Mouse (Mus musculus) hindbrain, embryonic 11.5 days (tissue): ENCODE results near the gene Nedd4. TPM values are rescaled to one million over a fixed set of nuclear protein-coding genes. Genes with fewer than 3 reads are reported as not detected.

Experiments used
- ATAC-seq: fragments of 200-750 bp; cut with Nextera tagmentation; 2 replicates; pipeline ENCODE4 v1.8.0; 2017; ENCODE audit warnings: mild to moderate bottlenecking, moderate TSS enrichment, moderate library complexity; ENCODE audit not compliant: low FRiP score
- DNase-seq: peaks from one replicate; pipeline ENCODE4 v3.0.0-alpha.2; 2015; ENCODE audit warnings: low spot score
- H3K27ac ChIP-seq: fragments of 300-500 bp; sonication (generic); 2 replicates; pipeline ENCODE4 v1.5.1; 2014; ENCODE audit warnings: mild to moderate bottlenecking, low read depth, low read length
- H3K27me3 ChIP-seq: fragments of 300-500 bp; sonication (generic); 2 replicates; pipeline ENCODE4 v1.6.1; 2014; ENCODE audit warnings: mild to moderate bottlenecking, low read length, moderate library complexity, mixed read lengths; ENCODE audit not compliant: control insufficient read depth, insufficient read depth
- H3K36me3 ChIP-seq: fragments of 300-500 bp; sonication (generic); 2 replicates; pipeline ENCODE4 v1.6.1; 2014; ENCODE audit warnings: mild to moderate bottlenecking, low read length, moderate library complexity, mixed read lengths; ENCODE audit not compliant: control insufficient read depth, insufficient read depth
- H3K4me1 ChIP-seq: fragments of 300-500 bp; sonication (generic); replicated peaks from 2 replicates; pipeline ENCODE4 v1.6.1; 2014; ENCODE audit warnings: low read length, mixed read lengths; ENCODE audit not compliant: control insufficient read depth, insufficient read depth
- H3K4me2 ChIP-seq: fragments of 300-500 bp; sonication (generic); replicated peaks from 2 replicates; pipeline ENCODE4 v1.6.1; 2014; ENCODE audit warnings: mild to moderate bottlenecking, low read depth, low read length
- H3K4me3 ChIP-seq: fragments of 300-500 bp; sonication (generic); 2 replicates; pipeline ENCODE4 v1.5.1; 2014; ENCODE audit warnings: low read depth, low read length
- H3K9ac ChIP-seq: fragments of 300-500 bp; sonication (generic); 2 replicates; pipeline ENCODE4 v1.6.1; 2014; ENCODE audit warnings: low read depth, low read length
- H3K9me3 ChIP-seq: fragments of 300-500 bp; sonication (generic); 2 replicates; pipeline ENCODE4 v1.6.1; 2016; ENCODE audit warnings: low read length; ENCODE audit not compliant: control insufficient read depth
- WGBS: fragments of 180-500 bp; shearing (Covaris S2); extraction: QIAGEN DNeasy Blood & Tissue Kit; methylation state at CpG from one replicate; pipeline ENCODE4 v1.1.7; 2014; 5-methylcytosine and 5-hydroxymethylcytosine counted together
- polyA plus RNA-seq: library from polyadenylated mRNA; unstranded; fragments of >200 nt; fragmentation: Nextera tagmentation; extraction: Ambion mirVana; gene quantifications from 2 replicates; pipeline ENCODE4 v1.2.1, GENCODE M21; 2014

Nedd4 gene
- polyA plus RNA-seq, 1 experiment from 2014 or later = 708 TPM

GRCm38 (mm10) chr9:72678771-72679170 is 16.6 kb downstream of the Nedd4 start:
- Histone ChIP-seq H3K4me3 (no peak overlapping the region), H3K27me3 (no peaks in the 10 kb centered on the region), H3K36me3 (peaks cover 27% of the 10 kb centered on the region), H3K27ac (no peak overlapping the region), H3K4me1 (no peaks in the 10 kb centered on the region), H3K4me2 (no peak overlapping the region), H3K9ac (no peak overlapping the region), H3K9me3 (no peaks in the 10 kb centered on the region)
- WGBS = 88% methylated on average over 4 of the region's 4 CpGs
- DNase-seq (no peak), ATAC-seq (no peak)

DNA sequence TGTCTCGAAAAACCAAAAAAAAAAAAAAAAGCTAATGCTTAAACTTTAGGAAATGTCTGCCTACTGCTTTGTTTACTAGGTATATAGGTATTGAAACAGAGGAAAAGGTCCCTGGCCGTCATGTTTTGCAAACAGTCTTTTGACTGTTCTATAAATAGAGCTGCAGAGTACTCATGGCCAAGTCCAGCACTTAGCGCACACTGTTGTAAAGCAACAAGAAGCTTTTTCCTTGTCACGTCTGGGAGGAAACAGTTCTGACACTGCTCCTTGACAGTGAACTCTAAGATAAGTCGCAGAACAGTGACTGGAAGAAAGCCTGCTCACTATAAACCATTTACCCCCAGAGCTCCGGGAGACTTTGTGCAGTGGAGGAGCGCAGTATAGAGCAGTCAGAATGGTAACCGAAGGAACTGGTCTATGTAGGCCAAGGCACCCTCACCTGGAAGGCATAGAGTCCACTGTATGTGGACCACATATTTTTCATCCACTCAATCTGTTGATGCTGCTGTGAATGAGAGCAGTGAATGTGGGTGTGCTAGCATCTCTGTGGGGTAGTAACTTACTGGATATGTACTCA is 19.6 kb downstream of the Nedd4 start:
- Histone ChIP-seq H3K27me3 (no peaks in the 10 kb centered on the region), H3K9me3 (no peaks in the 10 kb centered on the region), H3K27ac (no peak overlapping the region), H3K4me2 (no peak overlapping the region), H3K9ac (no peak overlapping the region), H3K36me3 (peaks cover 18% of the 10 kb centered on the region), H3K4me1 (no peaks in the 10 kb centered on the region), H3K4me3 (no peak overlapping the region)
- ATAC-seq (no peak), DNase-seq (no peak)
- WGBS = 94% methylated on average over 8 of the region's 8 CpGs

DNA sequence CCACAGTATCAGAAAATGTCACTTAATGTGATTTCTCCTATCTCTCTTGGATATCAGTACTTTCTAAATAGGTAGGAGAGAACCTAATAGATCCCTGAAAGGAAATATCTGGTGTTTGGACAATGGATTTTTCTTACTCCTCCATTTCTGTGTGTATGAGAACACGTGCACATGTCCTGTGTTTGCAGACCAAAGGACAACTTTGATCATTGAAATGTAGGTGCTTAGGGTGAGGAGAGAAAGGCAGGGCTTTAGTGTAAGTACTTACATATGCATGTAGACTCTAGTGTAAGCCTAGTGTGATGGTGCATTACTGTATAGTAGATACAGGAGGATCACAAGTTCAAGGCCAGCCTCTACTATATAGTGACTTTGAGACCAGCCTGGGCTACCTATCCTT is 21.1 kb downstream of the Nedd4 start:
- no peak overlapping the region for H3K4me3 ChIP-seq
- no peaks in the 10 kb centered on the region for H3K9me3 ChIP-seq
- H3K36me3 ChIP-seq = peaks cover 20% of the 10 kb centered on the region
- H3K4me1 ChIP-seq = no peaks in the 10 kb centered on the region
- 100% methylated on average over 1 of the region's 1 CpGs for WGBS
- H3K27ac ChIP-seq = no peak overlapping the region
- DNase-seq (no peak), ATAC-seq (no peak)
- no peaks in the 10 kb centered on the region for H3K27me3 ChIP-seq
- no peak overlapping the region for H3K9ac ChIP-seq
- no peak overlapping the region for H3K4me2 ChIP-seq

- Histone ChIP-seq H3K4me1 (no peaks in the 10 kb centered on the region), H3K36me3 (peaks cover 13% of the 10 kb centered on the region; the same call in 1 of the 2 replicates), H3K9ac (no peak overlapping the region), H3K9me3 (no peaks in the 10 kb centered on the region), H3K27ac (no peak overlapping the region), H3K4me2 (no peak overlapping the region), H3K4me3 (no peak overlapping the region), H3K27me3 (no peaks in the 10 kb centered on the region)
- DNase-seq = no peak
- 90% methylated on average over 4 of the region's 4 CpGs for WGBS
- no peak for ATAC-seq
Measured at GRCm38 (mm10) chr9:72685231-72685630, 23.1 kb downstream of the Nedd4 start.

- DNase-seq (no peak), ATAC-seq (no peak)
- H3K27me3 ChIP-seq = no peaks in the 10 kb centered on the region
- no peak overlapping the region for H3K4me3 ChIP-seq
- no peaks in the 10 kb centered on the region for H3K9me3 ChIP-seq
- H3K4me2 ChIP-seq = no peak overlapping the region
- H3K27ac ChIP-seq = no peak overlapping the region
- no peaks in the 10 kb centered on the region for H3K4me1 ChIP-seq
- no peak overlapping the region for H3K9ac ChIP-seq
- peaks cover 16% of the 10 kb centered on the region; the same call in 1 of the 2 replicates for H3K36me3 ChIP-seq
- 92% methylated on average over 4 of the region's 4 CpGs for WGBS
Measured at GRCm38 (mm10) chr9:72686506-72686905, 24.4 kb downstream of the Nedd4 start.

- no peaks in the 10 kb centered on the region for H3K9me3 ChIP-seq
- no peak overlapping the region for H3K4me2 ChIP-seq
- H3K27me3 ChIP-seq = no peaks in the 10 kb centered on the region
- H3K36me3 ChIP-seq = peaks cover 18% of the 10 kb centered on the region
- ATAC-seq = no peak
- no peak overlapping the region for H3K9ac ChIP-seq
- no peak overlapping the region for H3K27ac ChIP-seq
- no peak for DNase-seq
- H3K4me3 ChIP-seq = no peak overlapping the region
- H3K4me1 ChIP-seq = no peaks in the 10 kb centered on the region
- 89% methylated on average over 5 of the region's 5 CpGs for WGBS
Measured at GRCm38 (mm10) chr9:72689522-72689921, 27.4 kb downstream of the Nedd4 start.

- no peak for ATAC-seq
- Histone ChIP-seq H3K4me2 (no peak overlapping the region), H3K27me3 (no peaks in the 10 kb centered on the region), H3K4me3 (no peak overlapping the region), H3K9ac (no peak overlapping the region), H3K27ac (no peak overlapping the region), H3K4me1 (no peaks in the 10 kb centered on the region), H3K36me3 (peaks cover 18% of the 10 kb centered on the region), H3K9me3 (no peaks in the 10 kb centered on the region)
- WGBS = 69% methylated on average over 1 of the region's 1 CpGs
- DNase-seq = no peak
Measured at GRCm38 (mm10) chr9:72690811-72691210, 28.7 kb downstream of the Nedd4 start.

- no peak overlapping the region for H3K4me2 ChIP-seq
- 93% methylated on average over 5 of the region's 5 CpGs for WGBS
- DNase-seq (no peak), ATAC-seq (no peak)
- H3K9ac ChIP-seq = no peak overlapping the region
- H3K27ac ChIP-seq = no peak overlapping the region
- no peak overlapping the region for H3K4me3 ChIP-seq
- H3K4me1 ChIP-seq = no peaks in the 10 kb centered on the region
- no peaks in the 10 kb centered on the region for H3K27me3 ChIP-seq
- H3K36me3 ChIP-seq = peaks cover 15% of the 10 kb centered on the region
- H3K9me3 ChIP-seq = no peaks in the 10 kb centered on the region
Measured at GRCm38 (mm10) chr9:72691942-72692341, 29.8 kb downstream of the Nedd4 start.

DNA sequence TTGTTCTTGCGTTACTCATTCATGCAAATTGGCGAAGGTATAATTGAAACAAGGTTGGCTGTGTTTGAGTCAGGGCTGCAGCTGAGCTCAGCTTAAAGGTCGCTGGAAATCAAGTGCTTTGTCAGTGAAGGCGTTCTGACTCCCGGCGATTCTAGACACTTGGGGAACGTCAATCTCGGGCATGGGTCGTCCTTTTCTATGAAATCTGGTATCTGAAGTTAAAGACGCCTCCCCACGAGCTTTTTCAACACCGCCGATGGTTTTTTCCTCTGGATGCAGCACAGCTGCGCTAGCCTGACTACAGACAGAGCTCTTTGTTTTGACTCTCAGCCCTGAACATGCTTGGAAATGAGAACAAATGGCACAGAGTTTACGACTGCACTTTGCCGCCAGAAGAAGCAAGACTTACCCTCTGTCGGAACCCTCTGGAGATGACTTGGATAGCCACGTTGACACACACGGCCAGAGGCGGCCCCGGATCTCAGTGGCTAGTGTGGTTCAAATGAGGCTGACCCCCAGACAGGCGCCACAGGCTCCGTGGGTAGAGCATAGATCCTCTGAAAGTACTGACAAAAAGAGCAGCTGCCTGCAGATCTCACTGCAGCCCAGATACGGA is 31.0 kb downstream of the Nedd4 start:
- no peak for DNase-seq
- no peaks in the 10 kb centered on the region for H3K4me1 ChIP-seq
- H3K27me3 ChIP-seq = no peaks in the 10 kb centered on the region
- H3K36me3 ChIP-seq = peaks cover 14% of the 10 kb centered on the region
- no peak overlapping the region for H3K9ac ChIP-seq
- no peak overlapping the region for H3K4me2 ChIP-seq
- no peak overlapping the region for H3K27ac ChIP-seq
- no peak for ATAC-seq
- no peaks in the 10 kb centered on the region for H3K9me3 ChIP-seq
- 81% methylated on average over 24 of the region's 24 CpGs for WGBS
- no peak overlapping the region for H3K4me3 ChIP-seq
